In genomic region chr12:13120581-13120980, GRCm38 (mm10) we compare ENCODE assay signal across 10 mouse cellular contexts.
A peak's percentile ranks its signal among the peaks of the same experiment; 100 is the strongest.
DNase-seq lines count a peak whose midpoint lies in the region; ATAC-seq and TF ChIP-seq lines count a peak whose summit lies in the region.
"Had no signal": no experiment of that assay in that cellular context is flagged by ENCODE, and none has a peak within 500 bp of the region (broad histone marks: within the 10 kb centered on the region; RNA-seq: fewer than 3 reads in every experiment).

No protein-coding gene starts in this region.

- H3K27ac ChIP-seq in kidney, postnatal 0 days, result no peak overlapping the region
- peak overlapping the region; percentile 71 for H3K27ac ChIP-seq in limb, embryonic 10.5 days
- H3K27ac ChIP-seq in forebrain, embryonic 15.5 days (replicated peaks), result no peak overlapping the region
- H3K27ac ChIP-seq: neural tube, embryonic 12.5 days had no signal

- no peak for DNase-seq in kidney, postnatal 0 days (ENCODE audit: low spot score)
- no peak for DNase-seq in kidney, adult 11 months
- DNase-seq in R1 (ENCODE audit: low read depth, low spot score), result peak; percentile 17
- DNase-seq in adrenal gland, adult 8-10 months, result peak; percentile 61
- no peak for DNase-seq in limb, embryonic 10.5 days (ENCODE audit: low spot score)
- DNase-seq in spleen, postnatal 4 days (ENCODE audit: low spot score in 2 of 2), result no peak
- DNase-seq: cerebellum, adult 2 months; forebrain, postnatal 0 days had no signal

- no peak overlapping the region for H3K9ac ChIP-seq in kidney, postnatal 0 days (ENCODE audit: low read depth, low read length)
- H3K9ac ChIP-seq in forebrain, embryonic 15.5 days (replicated peaks), result no peak overlapping the region
- H3K9ac ChIP-seq: forebrain, postnatal 0 days; neural tube, embryonic 12.5 days had no signal

- TF ChIP-seq CTCF in kidney, postnatal 0 days (IDR thresholded peaks at IDR 0.05; ENCODE audit: low read depth), result no peak

- no peaks in the 10 kb centered on the region for H3K9me3 ChIP-seq in kidney, postnatal 0 days (replicated peaks; ENCODE audit: low read length)
- H3K9me3 ChIP-seq in limb, embryonic 10.5 days (replicated peaks), result no peaks in the 10 kb centered on the region
- H3K9me3 ChIP-seq in forebrain, embryonic 15.5 days, result no peaks in the 10 kb centered on the region
- H3K9me3 ChIP-seq: neural tube, embryonic 12.5 days had no signal

- H3K4me1 ChIP-seq in kidney, postnatal 0 days (replicated peaks; ENCODE audit: insufficient read depth, low read length), result peaks cover 8% of the 10 kb centered on the region; the same call in 1 of the 2 replicates
- peaks cover 24% of the 10 kb centered on the region for H3K4me1 ChIP-seq in limb, embryonic 10.5 days
- H3K4me1 ChIP-seq in forebrain, embryonic 15.5 days, result no peaks in the 10 kb centered on the region

- no peak overlapping the region for H3K4me2 ChIP-seq in kidney, postnatal 0 days (ENCODE audit: low read length)
- no peak overlapping the region for H3K4me2 ChIP-seq in forebrain, embryonic 15.5 days (replicated peaks)
- H3K4me2 ChIP-seq: neural tube, embryonic 12.5 days had no signal

- peak; percentile 41; the same call in 1 of the 2 replicates for ATAC-seq in kidney, postnatal 0 days (replicated peaks; ENCODE audit: low FRiP score, low read depth)
- ATAC-seq in forebrain, embryonic 15.5 days (replicated peaks), result no peak
- ATAC-seq: forebrain, postnatal 0 days had no signal

- no peaks in the 10 kb centered on the region for H3K27me3 ChIP-seq in kidney, postnatal 0 days (ENCODE audit: insufficient read depth, low read length)
- no peaks in the 10 kb centered on the region for H3K27me3 ChIP-seq in limb, embryonic 10.5 days (ENCODE audit: low read depth, poor library complexity, severe bottlenecking)
- no peaks in the 10 kb centered on the region for H3K27me3 ChIP-seq in forebrain, embryonic 15.5 days
- H3K27me3 ChIP-seq: neural tube, embryonic 12.5 days had no signal

- no peaks in the 10 kb centered on the region for H3K36me3 ChIP-seq in kidney, postnatal 0 days (ENCODE audit: insufficient read depth, low read length)
- no peaks in the 10 kb centered on the region for H3K36me3 ChIP-seq in limb, embryonic 10.5 days
- no peaks in the 10 kb centered on the region for H3K36me3 ChIP-seq in forebrain, embryonic 15.5 days
- H3K36me3 ChIP-seq: neural tube, embryonic 12.5 days had no signal

- 54% methylated on average over 7 of the region's 7 CpGs for WGBS in kidney, postnatal 0 days
- 25% methylated on average over 7 of the region's 7 CpGs for WGBS in limb, embryonic 10.5 days
- 70% methylated on average over 7 of the region's 7 CpGs for WGBS in forebrain, embryonic 15.5 days

- no peak overlapping the region for H3K4me3 ChIP-seq in kidney, postnatal 0 days (replicated peaks; ENCODE audit: low read depth, low read length)
- H3K4me3 ChIP-seq in limb, embryonic 10.5 days, result no peak overlapping the region
- H3K4me3 ChIP-seq in forebrain, embryonic 15.5 days, result no peak overlapping the region
- H3K4me3 ChIP-seq: neural tube, embryonic 12.5 days had no signal

Comparison
In these comparisons a context has a peak if more than half of its experiments do, and no peak if none do; other contexts are left out.
1. DNase-seq: peak in R1 (single experiment) and adrenal gland, adult 8-10 months (single experiment); none in kidney, postnatal 0 days (single experiment), kidney, adult 11 months (single experiment), limb, embryonic 10.5 days (single experiment) and spleen, postnatal 4 days (0 of 2).